Mouse (Mus musculus) c-Kit-positive CD71-positive TER-119-negative erythroid progenitor cells, embryonic 14.5 days (primary cell): ENCODE measurements around the gene Tfap4.
"Not testable (repeated sequence)": the region's sequence is repeated elsewhere in the genome, so short reads cannot be mapped to it uniquely, and the experiment has no call there.

Experiments used
- DNase-seq: peaks from one replicate; pipeline ENCODE4 v3.0.0-alpha.2; 2013; ENCODE audit warnings: low read depth

Tfap4 gene

DNA sequence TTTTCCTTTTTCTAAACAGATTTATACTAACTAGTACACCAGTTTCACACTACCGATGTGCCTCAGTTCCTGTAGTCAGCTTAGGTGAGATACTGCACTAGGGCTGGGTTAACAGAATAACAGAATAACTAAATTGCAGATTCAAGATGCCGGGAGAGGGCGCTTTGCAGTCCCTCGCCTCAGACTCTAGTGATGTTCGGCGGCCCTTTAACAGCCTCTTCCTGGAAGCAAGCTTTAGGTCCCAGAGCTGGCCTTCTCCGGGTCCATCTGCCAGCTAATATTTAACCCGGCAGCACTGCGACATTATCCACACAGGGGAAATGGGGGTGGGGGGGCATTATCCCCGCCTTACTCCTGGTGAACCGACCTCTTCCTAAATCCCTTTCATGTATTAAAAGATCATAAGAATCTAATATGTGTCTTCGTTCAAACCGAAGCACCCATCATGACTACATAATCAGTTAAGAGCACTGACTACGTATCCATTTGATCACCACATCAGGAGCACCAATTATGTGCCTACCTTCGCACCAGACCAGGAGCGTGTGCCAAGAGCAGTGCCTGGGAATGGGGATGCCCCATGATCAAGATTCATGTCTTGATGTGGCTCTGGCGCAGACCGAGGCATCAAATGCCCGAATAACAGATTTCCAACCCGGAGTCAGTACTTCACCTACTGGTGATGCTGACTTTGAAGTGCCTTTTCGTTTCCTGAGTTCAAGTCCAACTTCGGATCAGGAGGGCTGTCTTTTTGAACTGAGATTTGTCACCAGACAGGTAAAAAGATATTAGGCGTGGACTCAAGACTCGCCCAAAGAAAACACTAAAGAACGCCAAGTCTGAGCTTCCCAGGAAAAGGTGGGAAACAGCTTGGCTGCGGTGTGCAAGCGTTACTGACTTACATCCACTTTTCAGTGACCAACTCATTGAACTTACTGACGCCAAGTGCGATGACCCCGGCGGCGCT is 33.5 kb upstream of the Tfap4 start:
- no peak for DNase-seq

- no peak for DNase-seq
Observed at GRCm38 (mm10) chr16:4590236-4590635, 30.6 kb upstream of the Tfap4 start.

GRCm38 (mm10) chr16:4587516-4588210 is 28.0 kb upstream of the Tfap4 start:
- DNase-seq = no peak

DNA sequence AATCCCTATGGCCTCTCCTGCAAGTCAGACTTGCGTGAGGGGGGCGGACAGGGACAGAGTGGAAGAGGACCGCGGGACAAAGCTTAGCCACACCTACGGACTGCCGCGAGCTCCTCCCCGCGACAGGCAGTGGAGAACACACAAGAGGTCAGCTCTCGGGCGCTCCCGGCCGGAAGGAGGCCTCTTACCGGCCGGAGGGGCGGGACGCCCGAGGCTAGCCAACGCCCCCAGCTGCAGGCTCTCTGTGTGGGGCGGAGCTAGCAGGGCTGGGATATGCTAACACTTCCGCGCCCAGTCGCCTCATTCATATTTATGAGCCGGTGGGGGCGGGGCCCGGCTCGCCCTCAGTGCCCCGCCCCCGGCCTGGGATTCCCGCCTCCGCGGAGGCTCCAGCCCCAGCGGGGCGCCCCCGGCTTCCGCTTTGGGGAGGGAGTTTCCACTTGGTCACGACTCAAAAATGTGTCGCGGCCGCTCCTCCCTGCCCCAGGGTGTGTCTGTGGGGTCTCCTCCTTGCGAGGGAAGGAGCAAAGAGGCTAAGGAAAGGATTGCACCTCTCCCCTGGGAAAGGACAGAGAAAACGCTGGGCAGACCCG is 27.0 kb upstream of the Tfap4 start:
- DNase-seq = peak; percentile 97

GRCm38 (mm10) chr16:4585642-4586530 is 26.2 kb upstream of the Tfap4 start:
- DNase-seq = no peak

DNA sequence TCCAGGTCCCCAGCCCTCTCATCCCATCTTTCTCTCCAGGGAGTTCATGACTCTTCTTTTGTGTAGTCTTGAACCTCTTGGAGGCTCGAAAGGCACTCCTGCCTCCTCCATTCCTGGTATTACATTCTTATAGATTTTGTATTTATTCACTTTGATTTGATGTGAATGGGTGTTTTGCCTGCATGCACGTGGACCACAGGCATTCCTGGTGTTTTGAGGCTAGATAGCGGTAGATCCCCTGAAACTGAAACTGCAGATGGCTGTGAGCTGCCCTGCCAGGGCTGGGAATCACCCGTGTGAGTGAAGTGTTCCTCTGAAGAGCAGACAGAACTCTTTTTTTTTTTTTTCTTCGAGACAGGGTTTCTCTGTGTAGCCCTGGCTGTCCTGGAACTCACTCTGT is 24.8 kb upstream of the Tfap4 start:
- DNase-seq = no peak

DNA sequence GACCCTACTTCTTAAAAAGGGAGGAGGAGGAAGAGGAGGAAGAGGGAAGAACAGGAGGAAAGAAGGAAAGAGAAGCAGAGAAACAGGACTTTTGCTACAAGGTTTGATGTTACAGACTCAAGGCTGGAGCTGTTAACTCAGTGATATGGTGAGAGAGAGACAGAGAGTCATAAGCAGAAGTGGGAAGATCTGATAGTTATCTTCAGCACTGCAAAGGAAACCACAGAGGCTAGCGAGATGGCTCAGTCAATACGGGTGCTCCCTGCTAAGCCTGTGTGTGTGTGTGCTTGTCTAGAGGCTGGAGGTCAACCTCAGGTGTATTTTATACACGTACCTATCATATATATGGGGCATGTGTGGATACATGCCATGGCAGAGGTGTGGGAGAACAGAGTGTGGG is 24.2 kb upstream of the Tfap4 start:
- DNase-seq = no peak

DNA sequence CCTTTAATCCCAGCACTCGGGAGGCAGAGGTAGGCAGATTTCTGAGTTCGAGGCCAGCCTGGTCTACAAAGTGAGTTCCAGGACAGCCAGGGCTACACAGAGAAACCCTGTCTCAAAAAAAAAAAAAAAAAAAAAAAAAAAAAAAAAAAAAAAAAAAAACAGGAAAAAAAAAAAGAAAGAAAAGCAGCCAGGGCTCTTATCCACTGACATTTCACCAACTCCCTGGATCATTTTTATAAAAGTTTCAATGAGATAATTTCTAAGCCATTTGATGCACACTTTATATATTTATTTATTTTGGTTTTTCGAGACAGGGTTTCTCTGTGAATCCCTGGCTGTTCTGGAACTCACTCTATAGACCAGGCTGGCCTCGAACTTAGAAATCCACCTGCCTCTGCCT is 21.5 kb upstream of the Tfap4 start:
- DNase-seq = not testable (repeated sequence)

DNA sequence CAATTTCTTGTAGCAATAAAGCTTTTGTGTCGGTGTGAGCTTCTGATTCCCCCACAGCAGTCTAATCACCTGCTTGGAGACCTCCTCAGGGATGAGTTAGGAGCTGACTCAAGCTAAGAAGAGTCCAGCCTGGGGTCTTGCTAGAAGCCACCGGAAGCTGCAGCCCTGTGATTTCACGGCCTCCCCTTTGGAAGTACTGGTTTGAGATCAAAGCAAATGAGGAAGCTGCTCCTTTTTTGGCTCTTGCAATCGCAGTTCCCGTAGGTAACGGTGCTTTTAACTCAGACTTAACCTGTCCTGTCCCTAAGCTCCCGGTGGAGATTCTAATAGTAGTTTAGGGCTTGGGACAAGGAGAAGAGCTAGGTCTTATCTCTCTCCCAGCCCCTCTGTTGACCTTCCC is 19.0 kb upstream of the Tfap4 start:
- DNase-seq = no peak

GRCm38 (mm10) chr16:4576873-4577272 is 17.2 kb upstream of the Tfap4 start:
- DNase-seq = no peak

- no peak for DNase-seq
Observed at GRCm38 (mm10) chr16:4576038-4576437, 16.4 kb upstream of the Tfap4 start.

DNA sequence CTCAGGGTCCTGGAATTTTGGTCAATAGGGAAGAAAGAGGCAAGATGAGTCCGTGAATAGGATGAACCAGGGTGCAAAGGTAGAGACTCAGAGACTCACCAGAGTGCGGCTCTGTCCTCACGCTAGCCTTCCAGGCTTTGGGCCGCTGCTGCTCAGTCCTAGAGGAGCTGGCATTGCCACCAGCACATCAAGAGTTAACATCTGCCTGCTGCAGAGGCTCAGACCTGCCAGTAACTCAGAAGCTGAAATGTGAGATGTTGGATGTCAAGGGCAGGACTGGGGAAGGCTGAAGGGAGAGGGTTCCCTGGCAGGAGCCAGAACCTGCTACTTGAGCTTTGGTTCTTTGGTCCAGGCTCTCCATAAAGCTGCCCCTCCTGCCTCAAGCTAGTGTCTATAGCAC is 11.1 kb upstream of the Tfap4 start:
- no peak for DNase-seq

DNA sequence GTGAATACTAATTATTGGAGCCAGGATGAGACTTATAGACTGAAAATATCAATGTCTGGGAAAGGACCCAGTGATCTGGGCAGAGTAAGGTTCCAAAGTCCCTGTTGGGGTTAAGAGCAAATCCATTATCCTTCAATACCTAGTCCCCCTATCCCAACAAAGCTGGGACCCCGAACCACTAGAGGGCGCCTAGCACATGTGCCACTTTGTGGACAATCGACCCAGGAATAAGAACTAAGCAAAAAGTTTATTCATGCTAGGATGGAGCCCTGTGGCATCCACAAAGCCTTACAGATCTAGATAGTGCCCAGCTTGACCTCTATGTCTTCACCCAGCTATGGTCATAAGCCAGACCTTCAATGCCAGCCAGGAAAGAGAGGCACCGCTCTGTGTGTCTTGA is 8.3 kb upstream of the Tfap4 start:
- peak; percentile 72 for DNase-seq

- DNase-seq = no peak
Observed at GRCm38 (mm10) chr16:4560145-4560952, 695 bp upstream of the Tfap4 start.

- no peak for DNase-seq
Observed at GRCm38 (mm10) chr16:4558980-4559631, 548 bp downstream of the Tfap4 start.

GRCm38 (mm10) chr16:4558384-4558979 is 1.2 kb downstream of the Tfap4 start:
- DNase-seq = peak; percentile 85

DNA sequence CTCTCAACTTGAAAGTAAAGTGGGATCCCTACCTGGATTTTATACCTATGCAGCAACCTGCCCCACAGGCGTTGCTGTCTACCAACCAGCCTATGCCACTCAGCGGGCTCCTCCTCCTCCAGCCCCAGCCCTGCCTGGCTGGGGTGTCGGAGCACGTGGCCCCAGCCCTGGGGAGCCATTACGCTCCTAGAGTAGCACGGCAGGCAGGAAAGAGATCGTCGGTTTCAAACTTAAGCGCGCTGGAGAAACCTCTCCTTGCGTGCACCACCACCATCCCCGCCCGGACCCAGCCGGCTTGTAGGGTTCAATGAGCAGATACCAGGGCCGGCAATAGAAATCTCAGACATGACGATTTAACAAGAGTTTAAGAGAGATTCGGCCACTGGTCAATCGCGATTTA is 1.7 kb downstream of the Tfap4 start:
- DNase-seq = peak; percentile 65

DNA sequence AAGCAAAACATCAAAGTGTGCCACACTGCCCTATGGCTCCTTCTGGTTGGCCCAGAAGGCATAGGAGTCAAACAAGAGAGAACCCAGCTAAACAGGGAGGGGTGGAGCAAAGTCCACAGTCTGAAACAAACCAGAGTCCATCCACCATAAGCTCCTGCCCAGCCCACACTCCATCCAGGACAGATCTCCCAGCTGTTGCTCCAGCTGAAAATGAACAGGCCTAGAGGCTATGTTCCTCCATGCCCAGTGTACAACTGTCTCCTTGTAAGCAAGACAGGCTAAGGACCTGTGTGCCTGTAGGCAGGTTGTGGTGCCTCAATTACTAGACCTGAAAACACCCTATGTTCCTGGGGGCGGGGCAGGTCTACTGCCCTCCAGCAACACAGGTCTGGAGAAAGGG is 2.6 kb downstream of the Tfap4 start:
- no peak for DNase-seq

DNA sequence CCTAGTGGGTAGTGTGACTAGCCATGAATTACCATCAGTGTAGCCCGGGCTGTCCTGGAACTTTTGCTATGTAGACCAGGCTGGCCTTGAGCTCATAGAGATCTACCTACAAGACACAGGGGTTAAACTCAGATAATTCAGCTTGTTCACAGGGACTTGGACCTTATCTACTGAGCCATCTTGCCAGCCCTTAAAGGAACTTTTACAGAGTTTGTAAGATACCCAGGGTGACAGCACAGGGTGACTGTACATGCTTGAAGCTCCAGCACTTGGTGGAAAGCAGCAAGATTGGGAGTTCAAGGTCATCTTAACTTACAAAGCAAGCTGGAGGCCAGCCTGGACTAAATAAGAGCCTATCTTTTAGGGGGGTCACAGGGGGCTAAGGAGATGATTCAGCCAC is 4.1 kb downstream of the Tfap4 start:
- no peak for DNase-seq
